Mouse (Mus musculus) E14TG2a.4 (cell line): ENCODE measurements around the gene Sfrp4.

ENCODE experiments used
- CTCF ChIP-seq: conservative IDR thresholded peaks from 2 replicates; pipeline ENCODE4 v1.5.1; 2014; ENCODE audit warnings: low read length
- POU5F1 ChIP-seq: IDR thresholded peaks from 2 replicates; pipeline ENCODE4 v1.6.1; 2014; ENCODE audit warnings: low read length, borderline replicate concordance

DNA sequence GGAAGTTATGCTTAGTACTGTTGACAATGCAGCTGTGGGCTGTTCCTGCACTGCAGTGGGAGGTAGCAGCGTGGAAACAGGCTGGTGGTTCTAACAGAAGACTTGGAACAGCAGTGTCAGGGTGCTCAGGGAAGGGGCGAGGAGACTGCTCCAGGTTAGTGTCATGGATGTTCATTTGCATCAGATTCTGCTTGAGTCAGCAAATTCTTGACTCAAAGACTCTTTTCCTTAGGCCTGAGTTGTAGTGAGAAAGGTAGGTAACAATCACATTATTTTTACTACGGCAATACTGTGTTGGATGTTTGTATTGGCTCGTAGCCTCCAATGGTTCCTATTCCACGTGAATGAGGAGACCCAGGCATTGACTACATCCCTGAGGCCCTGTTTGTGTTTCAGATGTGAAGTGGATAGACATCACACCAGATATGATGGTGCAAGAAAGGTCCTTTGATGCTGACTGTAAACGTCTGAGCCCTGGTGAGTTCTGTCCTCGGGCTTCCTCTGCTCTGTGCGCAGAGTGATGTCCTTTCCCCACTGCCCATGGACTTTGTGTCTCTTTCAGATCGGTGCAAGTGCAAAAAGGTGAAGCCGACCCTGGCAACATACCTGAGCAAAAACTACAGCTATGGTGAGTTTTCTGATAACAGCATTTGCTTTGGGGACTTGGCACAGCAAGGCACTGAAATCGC is 1.9 kb downstream of the Sfrp4 start:
- TF ChIP-seq CTCF = no peak
- no peak for TF ChIP-seq POU5F1
